Mouse (Mus musculus): ENCODE data around the gene Exoc6b.

Exoc6b gene

DNA sequence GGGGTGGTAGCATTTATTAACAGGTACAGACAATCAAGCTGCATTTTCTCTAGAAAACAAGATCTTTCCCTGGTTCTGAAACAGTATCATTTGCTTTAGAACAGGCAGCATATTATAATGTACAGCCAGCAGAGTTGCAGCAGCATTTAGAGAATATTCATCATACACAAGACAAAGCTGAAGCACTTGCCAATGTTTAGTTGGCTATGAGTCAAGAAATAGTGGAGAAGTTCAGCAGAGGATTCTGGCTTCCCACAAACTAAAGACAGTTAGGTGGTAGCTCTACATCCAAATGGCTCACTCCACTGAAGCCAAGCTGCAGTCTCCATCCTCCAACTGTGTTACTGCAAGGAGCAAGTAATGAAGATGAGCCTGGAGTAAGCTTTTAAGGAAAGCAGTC, 342.4 kb downstream of the Exoc6b start:
- no peak for DNase-seq (ENCODE audit: low spot score)

DNA sequence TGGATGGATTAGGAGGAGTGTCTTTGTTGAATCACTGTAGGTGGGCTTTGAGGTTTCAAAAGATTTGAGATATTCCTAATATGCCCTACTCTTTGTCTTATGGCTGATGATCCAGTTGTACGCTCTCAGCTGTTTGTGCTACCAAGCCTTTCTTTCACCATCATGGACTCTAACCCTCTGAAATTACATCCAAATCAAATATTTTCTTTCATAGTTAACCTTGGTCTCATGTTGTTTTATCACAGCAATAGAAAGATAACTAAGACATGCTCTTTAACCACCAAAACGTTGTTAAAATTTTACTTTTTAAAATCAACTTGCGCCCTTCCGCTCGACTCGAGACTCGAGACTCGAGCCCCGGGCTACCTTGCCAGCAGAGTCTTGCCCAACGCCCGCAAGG, 356.1 kb downstream of the Exoc6b start:
- DNase-seq (ENCODE audit: low spot score): no peak

DNA sequence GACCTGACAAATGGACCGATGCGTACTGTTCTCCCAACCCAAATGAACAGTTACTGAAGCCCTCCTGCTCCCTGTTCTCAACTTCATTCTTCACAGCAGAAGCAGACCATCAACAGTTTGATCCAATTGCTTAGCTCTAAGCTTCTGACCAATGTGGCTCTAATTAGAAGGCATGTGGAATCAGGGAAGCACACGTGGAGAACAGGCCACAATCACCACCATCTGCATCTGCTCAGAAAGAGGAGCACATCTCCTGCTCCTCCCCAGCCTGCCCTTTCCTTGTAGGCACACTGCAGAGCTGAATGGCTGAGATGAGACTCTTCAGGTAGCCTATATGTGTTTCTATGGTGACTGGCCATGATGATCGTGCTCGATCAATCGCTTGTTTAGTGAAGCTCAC, 358.5 kb downstream of the Exoc6b start:
- DNase-seq (ENCODE audit: low spot score): no peak

DNA sequence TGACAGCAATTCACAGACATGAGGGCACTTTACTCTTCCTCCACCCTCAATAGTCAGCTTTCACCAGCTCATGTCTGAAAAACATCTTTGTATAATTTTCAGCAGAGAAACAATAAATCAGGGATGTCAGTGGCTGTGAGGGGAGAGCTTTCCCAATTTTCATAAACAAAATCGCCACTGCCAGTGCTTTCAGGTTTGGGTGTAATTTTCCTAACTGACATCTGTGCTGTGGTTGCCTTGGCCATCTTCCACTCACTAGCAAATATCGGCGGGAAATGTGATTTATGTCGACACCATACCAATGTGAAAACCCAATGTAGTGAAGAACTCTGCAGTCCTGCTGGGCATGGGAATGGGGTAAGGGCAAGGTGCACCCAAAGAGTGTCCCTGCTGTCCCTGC, 360.7 kb downstream of the Exoc6b start:
- no peak for DNase-seq (ENCODE audit: low spot score)

DNA sequence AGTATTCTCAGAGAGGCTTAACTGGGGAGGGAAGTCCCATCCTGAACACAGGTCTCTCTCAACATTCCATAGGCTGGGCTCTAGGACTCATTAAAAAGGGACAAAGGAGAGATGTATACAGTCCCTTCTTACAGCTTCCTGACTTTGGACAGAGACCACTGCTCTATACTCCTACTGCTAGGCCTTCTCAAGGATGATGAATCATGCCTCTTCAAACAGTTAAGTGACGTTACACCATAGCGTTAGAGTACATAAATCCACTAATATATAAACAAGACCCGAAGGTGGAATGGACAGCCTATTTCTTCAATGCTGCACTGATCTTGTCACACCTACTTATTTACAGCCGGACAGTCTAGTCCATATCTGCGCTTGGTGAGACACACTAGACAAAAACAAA, 369.7 kb downstream of the Exoc6b start:
- DNase-seq (ENCODE audit: low spot score): no peak

DNA sequence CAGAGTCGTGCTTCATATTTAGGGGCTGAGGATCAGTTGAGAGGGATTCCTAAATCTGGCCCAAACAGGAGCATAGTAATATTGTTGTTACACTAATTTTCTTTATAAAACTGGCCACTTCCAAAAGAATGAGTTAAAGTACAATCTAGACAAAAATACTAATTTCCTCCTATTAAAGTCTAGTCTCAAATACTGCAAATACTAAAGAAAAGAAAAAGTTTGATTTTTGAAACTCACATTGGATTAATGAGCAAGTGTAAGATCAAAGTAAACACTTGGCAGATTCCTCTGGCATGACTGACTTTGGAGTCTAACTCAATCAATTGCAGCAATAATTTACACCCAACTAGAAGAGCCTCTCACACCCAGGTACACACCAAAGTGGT, 371.0 kb downstream of the Exoc6b start:
- no peak for DNase-seq (ENCODE audit: low spot score)

DNA sequence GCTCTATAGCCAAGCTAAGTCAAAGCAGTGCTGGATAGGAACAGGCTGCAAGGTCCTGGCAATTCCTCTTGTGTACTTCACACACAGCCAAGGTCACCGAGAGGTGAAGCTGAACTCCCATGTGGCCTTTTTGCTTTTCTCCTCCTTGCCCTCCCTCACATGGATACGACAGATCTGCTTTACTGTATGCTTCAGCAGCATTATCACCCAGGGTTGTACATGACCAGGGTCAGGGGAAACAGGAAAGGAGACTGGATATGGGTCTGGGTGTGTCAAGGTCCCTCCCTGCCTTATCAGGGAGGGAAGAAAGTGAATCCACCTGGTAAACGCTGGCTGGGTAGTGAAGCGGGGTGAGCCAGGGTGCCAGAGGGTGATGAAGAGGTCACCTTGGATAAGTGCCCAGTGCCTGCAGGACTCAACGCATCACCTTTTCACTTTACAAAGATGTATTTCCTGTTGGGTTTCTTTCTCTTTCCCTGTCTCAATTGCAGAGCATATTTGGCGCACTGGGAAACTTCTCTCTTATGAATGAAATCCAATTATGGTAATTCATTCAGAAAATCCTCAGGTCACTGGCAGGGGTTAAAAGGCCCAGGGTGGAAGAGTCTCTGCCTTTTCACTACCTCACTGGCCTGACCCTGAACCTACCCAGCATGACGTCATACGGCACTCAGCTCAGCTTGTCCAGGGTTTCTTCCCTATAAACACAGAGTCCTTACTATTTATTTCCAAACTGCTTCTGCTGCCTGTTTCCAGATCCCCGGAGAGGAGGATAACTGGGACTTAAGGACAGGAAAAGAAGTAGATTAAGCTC, 371.6 kb downstream of the Exoc6b start:
- DNase-seq (ENCODE audit: low spot score): peak; percentile 55

DNA sequence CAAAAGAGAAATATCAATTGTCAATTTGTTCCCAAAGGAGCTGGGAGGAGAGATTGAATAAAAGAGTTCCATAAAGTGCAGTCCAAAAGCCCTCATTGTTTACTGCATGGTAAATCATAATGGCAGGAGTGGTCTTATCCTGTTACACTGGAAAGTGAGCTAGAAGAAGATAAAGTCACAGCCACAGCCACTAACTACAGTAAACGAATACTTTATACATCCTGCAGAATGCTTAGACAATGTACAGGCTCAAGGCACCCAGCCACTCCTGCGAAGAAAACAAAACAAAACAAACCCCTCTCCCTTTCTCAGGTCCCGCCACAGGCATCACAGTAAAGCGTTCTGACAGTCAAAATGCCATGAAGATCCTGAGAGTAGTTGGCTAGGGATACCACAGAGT, 375.5 kb downstream of the Exoc6b start:
- DNase-seq (ENCODE audit: low spot score): no peak

DNA sequence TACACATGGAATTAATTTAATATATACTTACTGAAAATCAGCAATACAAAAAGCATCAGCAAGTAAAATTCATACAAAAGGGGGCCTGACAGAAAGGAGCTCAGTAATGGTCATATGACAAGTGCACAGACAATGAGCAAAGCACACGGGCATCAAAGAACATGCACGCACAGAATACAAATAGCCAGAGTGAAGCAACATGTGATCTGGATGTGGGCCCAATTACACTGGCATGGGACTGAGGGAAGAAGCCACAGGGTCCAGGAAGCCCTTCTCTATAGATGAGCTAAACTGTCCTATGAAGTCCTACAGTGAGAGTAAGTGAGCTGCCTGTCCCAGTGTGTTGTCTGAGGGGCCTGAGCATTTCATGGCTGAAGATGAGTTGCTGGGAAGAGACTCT, 376.1 kb downstream of the Exoc6b start:
- no peak for DNase-seq (ENCODE audit: low spot score)

DNA sequence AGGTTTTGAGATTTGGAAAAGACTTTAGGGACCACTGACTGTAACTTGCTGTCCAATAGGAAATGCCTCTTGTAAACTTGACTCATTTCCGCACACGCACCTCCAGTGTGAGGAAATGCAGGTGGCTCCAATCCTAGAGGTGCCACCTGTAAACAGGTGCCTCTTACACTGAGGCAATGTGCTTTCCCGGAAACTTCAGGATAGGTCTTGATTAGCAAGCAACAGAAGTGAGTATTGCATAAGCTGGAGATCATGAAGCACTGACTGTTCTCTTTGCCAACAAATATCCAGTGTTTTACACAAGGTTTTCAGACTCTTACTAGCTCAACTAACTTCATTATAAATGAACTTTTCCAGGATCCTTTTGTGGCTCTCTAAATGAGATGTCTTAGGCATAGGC, 377.4 kb downstream of the Exoc6b start:
- no peak for DNase-seq (ENCODE audit: low spot score)

DNA sequence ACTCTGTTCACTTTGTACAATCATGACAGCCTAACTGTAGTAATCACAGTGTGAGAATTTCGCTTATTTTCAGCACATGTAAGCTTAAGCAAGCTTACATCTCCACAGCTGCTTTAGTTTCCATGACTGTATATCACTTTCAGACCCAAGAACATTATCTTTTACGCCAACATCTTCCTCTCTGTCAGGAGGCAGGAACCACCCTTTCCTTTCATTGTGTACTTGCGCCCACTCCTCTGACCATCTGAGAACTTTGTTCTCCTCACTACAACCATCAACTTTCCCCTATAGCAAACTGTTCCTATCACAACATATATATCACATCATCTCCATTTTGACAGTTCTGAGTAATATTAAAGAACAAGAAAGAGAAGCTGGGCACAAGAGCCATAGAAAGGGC, 391.5 kb downstream of the Exoc6b start:
- no peak for DNase-seq (ENCODE audit: low spot score)

DNA sequence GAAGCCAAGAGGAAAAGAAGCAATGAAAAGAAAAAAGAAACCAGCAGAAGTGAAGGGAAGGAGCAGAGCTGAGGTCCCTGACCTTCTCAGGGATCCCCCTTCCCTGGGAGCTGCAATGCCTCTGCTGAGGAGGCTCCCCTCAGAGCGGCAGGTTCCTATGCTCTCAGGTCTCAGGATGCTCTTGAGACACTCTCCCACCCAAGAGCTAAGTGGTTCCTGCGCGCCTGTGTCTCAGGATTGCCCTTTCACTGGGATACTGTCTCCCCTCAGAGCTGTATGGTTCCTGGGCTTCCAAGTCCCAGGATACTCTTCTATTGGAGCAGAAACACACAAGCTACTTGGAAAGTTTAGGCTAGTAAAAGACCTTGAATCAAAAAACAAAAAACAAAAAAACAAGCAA, 394.4 kb downstream of the Exoc6b start:
- DNase-seq (ENCODE audit: low spot score): no peak

DNA sequence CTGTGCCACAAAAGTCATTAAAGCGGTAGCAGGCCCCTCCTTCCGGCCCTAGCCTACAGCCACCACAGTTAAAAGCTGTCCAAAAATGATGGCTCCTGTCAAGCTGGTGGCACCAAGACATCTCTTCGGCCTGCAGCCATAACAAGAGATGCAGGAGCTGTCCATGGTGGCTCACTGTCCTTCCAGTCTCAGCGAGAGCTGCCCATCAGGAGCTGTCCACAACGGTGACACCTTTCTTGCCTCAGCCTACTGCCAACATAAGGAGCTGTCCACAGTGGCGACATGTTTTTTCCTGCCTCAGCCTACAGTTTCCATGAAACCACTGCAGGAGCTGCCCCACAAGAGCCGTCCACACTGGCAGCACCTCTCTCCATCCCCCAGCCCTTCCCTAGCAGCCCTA, 395.2 kb downstream of the Exoc6b start:
- DNase-seq (ENCODE audit: low spot score): peak; percentile 50

DNA sequence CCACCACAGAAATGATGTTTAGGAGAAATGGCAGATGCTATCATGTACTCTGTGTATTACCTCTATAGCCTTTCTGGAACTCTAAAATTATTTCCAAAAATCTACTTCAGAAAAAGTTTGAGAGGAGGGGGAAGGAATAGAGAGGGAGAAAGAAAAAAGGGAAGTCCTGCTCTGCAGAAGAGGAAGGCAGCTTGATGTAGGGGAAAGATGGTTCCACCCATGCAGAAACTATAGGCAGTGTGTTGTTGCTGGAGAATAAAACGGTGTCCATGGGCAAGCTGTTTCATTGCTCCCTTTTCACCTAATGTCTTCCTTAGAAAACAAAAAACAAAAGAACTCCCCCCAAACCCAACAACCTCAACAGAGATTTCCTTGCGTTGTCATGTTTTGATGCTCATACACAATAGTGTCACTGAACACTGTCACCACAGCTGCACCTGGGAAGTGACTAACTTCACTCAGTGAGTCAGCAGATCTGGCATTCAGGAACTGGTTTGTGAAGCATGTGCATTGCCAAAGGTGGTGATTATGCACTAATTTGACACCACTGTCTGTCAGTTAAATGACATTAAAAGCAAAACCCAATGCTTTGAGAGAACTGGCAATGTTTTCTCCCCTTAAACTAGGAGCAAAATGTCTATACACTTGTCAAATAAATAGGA, 407.7 kb downstream of the Exoc6b start:
- DNase-seq (ENCODE audit: low spot score): no peak

DNA sequence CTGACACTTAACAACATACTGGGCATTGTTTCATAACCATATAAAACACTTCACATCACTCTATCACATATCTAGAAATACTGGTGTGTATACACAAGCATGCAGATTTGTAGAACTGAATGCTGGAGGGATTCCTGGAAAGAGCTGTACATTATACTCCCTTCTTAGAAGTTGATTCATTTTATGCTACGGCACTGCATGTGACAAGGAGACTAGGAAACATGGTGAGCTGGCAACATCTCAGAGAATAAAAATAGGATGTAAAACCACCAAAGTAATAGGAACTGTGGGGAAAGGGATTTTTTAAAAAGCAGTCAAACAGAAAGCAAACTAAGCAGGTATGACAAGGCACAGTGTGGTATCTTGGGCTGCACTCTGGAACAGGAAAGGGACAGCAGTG, 408.3 kb downstream of the Exoc6b start:
- no peak for DNase-seq (ENCODE audit: low spot score)

DNA sequence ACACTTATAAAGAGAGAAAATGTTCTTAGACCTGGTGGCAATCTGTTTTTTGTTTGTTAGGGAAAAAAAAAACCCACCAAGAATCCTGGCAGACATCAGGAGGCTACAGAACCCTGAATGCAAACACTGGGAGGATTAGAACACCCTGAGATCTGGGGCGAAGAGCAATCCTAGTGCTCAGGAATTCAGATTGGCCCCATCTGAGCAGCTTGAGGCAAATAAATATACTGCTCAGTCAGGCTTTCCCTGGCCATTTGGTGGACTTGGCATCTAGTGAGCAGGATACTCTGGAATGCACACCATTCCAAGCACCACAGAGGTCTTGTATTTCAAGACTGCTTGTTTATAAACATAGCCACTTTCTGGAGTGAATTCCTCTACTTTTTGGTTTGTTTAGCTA, 412.2 kb downstream of the Exoc6b start:
- DNase-seq (ENCODE audit: low spot score): peak; percentile 21

DNA sequence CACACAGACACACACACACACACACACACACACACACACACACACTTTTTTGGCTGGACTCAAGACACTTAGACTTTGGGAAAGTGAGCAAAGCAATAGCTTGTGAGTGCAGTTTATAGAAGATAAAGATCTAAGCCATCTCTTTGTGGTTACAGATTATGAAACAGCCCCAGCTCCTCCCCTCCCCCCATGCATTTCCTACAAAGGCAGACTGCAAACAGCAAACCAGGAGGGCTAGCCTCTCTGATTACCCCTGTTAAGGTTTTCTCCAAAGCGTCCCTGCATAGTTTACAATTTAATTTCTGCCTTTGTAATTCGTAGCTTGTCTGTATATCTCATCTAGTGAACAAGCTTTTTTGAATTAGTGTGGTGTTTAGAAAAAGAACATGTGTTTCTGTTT, 412.6 kb downstream of the Exoc6b start:
- peak; percentile 19 for DNase-seq (ENCODE audit: low spot score)

DNA sequence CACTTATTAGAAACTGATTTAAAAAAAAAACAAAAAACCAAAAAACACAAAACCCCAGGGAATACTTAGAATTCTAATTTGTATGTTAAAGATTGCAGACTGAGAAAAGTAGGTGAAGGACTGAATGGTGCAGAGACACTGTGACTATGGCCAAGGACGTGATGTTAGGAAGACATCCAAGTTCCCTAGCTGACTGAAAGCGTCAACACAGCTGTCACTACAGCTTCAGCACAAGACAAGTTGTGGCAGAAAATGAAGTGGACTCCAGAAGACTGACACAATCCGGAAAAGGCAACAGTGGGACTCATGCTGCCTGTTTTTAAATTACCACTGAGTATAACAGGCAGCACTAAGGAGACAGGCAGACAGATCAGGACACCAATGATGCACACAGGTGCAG, 417.4 kb downstream of the Exoc6b start:
- no peak for DNase-seq (ENCODE audit: low spot score)

DNA sequence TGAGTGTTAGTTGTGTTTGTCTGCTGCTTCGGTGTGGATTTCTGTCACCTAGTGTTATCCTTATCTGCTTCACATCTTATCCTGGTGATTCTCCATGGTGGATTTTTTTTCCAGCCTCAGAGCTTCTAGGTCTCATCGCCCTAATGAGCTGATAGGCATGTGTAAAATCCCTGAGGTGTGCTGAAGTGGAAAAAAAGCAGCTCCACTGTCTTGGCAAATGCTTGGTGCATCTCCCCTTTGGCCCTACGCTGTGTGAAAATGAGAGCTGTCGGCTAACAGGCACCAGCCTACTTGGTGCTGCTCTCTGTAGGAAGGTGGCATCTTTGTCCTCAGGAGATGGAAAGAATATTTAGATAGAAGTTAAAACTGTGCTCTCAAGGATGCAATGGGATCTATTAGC, 422.1 kb downstream of the Exoc6b start:
- DNase-seq (ENCODE audit: low spot score): no peak

DNA sequence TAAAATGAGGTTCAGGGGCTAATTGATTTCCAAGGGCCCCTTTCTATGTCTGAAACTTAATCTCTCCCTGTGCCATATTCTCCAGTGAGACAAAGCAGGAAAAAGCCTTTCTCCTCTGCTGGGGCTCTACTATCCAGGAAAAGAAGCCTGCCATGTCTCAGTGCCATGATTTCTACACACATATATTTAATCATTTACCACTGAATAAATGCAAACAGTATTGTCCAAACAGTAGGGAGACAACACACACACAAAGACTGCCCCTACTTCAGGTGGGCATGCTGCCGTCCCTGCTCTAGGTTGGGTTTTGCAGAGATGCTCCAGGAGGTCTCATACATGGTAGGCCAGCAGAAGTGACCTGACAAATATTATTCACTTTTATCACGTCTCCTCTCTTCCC, 422.6 kb downstream of the Exoc6b start:
- DNase-seq (ENCODE audit: low spot score): no peak

DNA sequence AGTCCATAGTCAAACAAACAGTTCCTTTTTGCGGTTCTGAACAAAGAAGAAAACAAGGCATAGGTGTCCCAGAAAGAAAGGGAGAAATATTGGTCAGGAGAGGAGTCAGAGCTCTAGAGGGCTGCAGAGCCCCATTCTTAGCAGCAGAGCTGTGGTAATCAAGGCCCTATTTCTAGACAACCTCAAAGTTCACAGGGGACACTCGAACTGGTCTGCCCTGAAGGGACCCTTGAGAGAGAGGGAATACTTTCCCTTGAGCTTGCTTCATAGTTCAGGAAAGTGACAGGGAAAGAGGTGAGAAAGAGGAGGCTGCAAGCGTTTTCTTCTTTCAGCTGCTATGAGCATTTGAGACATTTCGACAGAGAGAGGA, 428.3 kb downstream of the Exoc6b start:
- no peak for DNase-seq (ENCODE audit: low spot score)

DNA sequence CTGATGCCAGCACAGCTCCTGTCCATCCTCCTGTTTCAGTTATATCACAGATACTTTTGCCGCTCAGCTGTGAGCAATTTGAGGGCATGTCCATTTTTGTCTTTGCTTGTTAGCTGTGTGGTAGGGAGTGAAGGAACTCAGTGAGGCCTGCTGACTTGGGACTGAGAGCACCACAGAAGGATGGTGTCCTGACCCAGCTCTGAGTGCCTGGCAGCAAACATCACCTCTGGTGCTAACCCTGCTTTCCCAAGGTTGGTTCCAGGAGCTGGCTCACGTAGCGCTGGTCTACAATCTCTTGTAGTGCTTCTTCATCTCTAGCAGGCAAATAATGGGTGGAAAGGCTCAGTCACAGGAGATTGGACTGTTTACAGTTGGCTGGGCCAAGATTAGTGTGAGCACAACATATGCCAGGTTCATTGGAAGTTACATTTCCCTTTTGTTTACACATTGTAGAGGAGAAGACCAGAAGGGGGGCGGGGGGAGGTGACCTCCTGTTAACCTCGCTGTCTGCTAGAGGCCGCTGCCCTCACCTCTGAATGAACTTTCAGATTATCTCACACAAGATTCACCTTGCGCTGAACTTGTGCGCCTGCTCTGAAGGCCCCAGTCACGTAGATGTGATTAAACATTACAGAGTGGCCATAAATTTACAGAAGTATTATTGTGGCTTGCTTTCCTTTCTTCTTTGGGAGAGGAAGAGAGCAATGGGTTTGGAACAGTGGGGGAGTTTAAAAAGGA, 428.8 kb downstream of the Exoc6b start:
- peak; percentile 71 for DNase-seq (ENCODE audit: low spot score)

DNA sequence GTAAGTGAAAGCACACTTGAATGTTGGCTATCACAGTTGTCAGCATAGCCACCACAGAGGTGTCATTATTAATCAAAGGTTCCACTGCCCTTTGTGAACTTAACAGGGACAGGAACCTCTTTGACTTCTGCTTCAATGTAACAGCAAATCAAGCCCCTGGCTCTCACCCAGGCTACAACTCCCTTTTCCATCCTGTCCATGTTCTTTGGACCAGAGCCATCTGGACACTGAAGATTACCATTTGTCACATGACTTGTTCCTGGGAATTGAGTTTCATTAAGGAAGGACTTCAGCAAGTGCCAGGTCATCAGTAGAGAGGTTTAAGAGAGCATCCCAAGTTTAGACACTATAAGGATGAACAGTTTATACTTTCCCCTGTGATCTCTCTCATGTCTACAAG, 431.1 kb downstream of the Exoc6b start:
- no peak for DNase-seq (ENCODE audit: low spot score)

Measured in embryo, embryonic 10.5 days (tissue).